Mouse (Mus musculus) intestine, embryonic 14.5 days (tissue): ENCODE measurements around the gene Gatad2b. TPM values are rescaled to one million over a fixed set of nuclear protein-coding genes. Genes with fewer than 3 reads are reported as not detected.

Source experiments
- microRNA-seq: library from miRNA; unstranded; fragments of <30 nt; microRNA quantifications from one replicate; pipeline ENCODE4, GENCODE M21; 2016
- polyA plus RNA-seq: library from polyadenylated mRNA; unstranded; fragments of >200 nt; fragmentation: Nextera tagmentation; extraction: Ambion mirVana; gene quantifications from 2 replicates; pipeline ENCODE4 v1.2.1, GENCODE M21; 2014

Gatad2b gene
- polyA plus RNA-seq, 1 experiment from 2014 or later: 16.0 TPM

Small RNA genes lying within 50 kb of the gene (microRNA-seq; reads per million reads assigned to microRNA genes)
- not detected for gene Mir7012

Other genes with a start within 250 kb of the Gatad2b start
- 166 and 175 TPM in 2 replicates for gene 4933434E20Rik, start 241.5 kb upstream of the Gatad2b start, polyA plus RNA-seq
- 214 and 227 TPM in 2 replicates for gene Ubap2l, start 240.6 kb upstream of the Gatad2b start, polyA plus RNA-seq
- 574 and 579 TPM in 2 replicates for gene Tpm3, start 220.5 kb upstream of the Gatad2b start, polyA plus RNA-seq
- gene Nup210l, start 189.0 kb upstream of the Gatad2b start, polyA plus RNA-seq: 0.50 and 0.53 TPM in 2 replicates
- 2,123 and 2,244 TPM in 2 replicates for gene Rps27, start 79.5 kb upstream of the Gatad2b start, polyA plus RNA-seq
- 10.2 and 12.3 TPM in 2 replicates for gene Rab13, start 79.5 kb upstream of the Gatad2b start, polyA plus RNA-seq
- gene Jtb, start 61.6 kb upstream of the Gatad2b start, polyA plus RNA-seq: 112 and 114 TPM in 2 replicates
- 5.8 and 6.9 TPM in 2 replicates for gene Creb3l4, start 49.7 kb upstream of the Gatad2b start, polyA plus RNA-seq
- 101 and 104 TPM in 2 replicates for gene Slc39a1, start 45.0 kb upstream of the Gatad2b start, polyA plus RNA-seq
- gene Crtc2, start 39.0 kb upstream of the Gatad2b start, polyA plus RNA-seq: 17.3 and 17.5 TPM in 2 replicates
- 3.6 and 4.9 TPM in 2 replicates for gene Dennd4b, start 28.0 kb upstream of the Gatad2b start, polyA plus RNA-seq
- 10.2 and 11.0 TPM in 2 replicates for gene Slc27a3, start 96.8 kb downstream of the Gatad2b start, polyA plus RNA-seq
- gene Ints3, start 140.4 kb downstream of the Gatad2b start, polyA plus RNA-seq: 31.2 and 31.7 TPM in 2 replicates
- 5.3 and 5.9 TPM in 2 replicates for gene Npr1, start 172.7 kb downstream of the Gatad2b start, polyA plus RNA-seq
- 188 and 207 TPM in 2 replicates for gene Ilf2, start 182.9 kb downstream of the Gatad2b start, polyA plus RNA-seq
- gene Snapin, start 197.9 kb downstream of the Gatad2b start, polyA plus RNA-seq: 67.5 and 80.6 TPM in 2 replicates
- 86.4 and 87.0 TPM in 2 replicates for gene Chtop, start 216.3 kb downstream of the Gatad2b start, polyA plus RNA-seq
- gene S100a1, start 221.2 kb downstream of the Gatad2b start, polyA plus RNA-seq: 50.7 and 66.8 TPM in 2 replicates
- gene S100a13, start 221.3 kb downstream of the Gatad2b start, polyA plus RNA-seq: 27.7 and 30.3 TPM in 2 replicates
- 0.91 and 1.0 TPM in 2 replicates for gene S100a14, start 233.7 kb downstream of the Gatad2b start, polyA plus RNA-seq
- 107 and 121 TPM in 2 replicates for gene S100a16, start 244.1 kb downstream of the Gatad2b start, polyA plus RNA-seq